Mouse (Mus musculus) Muller cell, postnatal 12 days (primary cell): ENCODE measurements around the gene Olfr1.

ENCODE experiments used
- DNase-seq: peaks from one replicate; pipeline ENCODE4 v3.0.0-alpha.2; 2015; ENCODE audit errors: inconsistent ontology term

Olfr1 gene

GRCm38 (mm10) chr11:73399514-73399913 is at the start of gene Olfr1:
Olfr1 (minus strand) TSS chr11:73399614.
- no peak for DNase-seq

DNA sequence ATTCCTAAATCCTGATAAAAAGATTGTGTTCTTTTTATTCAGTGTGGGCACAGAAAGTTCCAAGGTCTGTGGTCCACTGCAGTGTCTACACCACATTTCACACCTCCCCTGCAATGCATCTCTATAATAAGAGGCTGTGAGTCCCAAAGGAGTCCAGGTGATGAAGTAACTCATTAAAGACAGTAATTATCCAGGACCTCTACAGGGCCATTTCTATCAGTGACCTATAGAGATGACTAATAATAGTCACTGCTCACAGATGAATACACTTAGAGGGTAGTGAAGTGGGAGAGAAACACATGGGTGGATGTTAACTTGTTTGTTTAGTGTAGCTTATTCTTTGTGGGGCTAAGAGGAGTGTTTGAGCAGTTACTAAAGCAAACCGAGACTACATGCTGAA is 29.0 kb upstream of the Olfr1 start, which contains the start of gene Olfr378:
Gene Olfr378, minus strand, starts transcription at position 101 of the 400 bp plus-strand sequence.
- DNase-seq = no peak

GRCm38 (mm10) chr11:73395374-73395773 is 4.0 kb downstream of the Olfr1 start:
- DNase-seq = no peak

- no peak for DNase-seq
These were observed 28.5 kb downstream of the Olfr1 start, which contains the start of gene Olfr376 for GRCm38 (mm10) chr11:73370946-73371345. Olfr376 (plus strand) TSS chr11:73371246.

- no peak for DNase-seq
These were observed 48.9 kb downstream of the Olfr1 start, which contains the start of gene Olfr20 for GRCm38 (mm10) chr11:73350483-73350882. Olfr20 (plus strand) TSS chr11:73350783.
